Mouse (Mus musculus): ENCODE measurements at regions not wholly inside any gene's neighbourhood (a gene's known extent, or its start where the extent isn't known, plus 50 kb on each side); places are given as distances from the start of the nearest gene placed in this dataset.
A peak's percentile ranks its signal among the peaks of the same experiment; 100 is the strongest.

- no peaks in the 10 kb centered on the region for H3K4me1 ChIP-seq (ENCODE audit: control insufficient read depth, insufficient read depth, low read length)
- H3K27ac ChIP-seq (ENCODE audit: insufficient read depth, low read length) = no peak overlapping the region
- no peak for TF ChIP-seq POLR2A (IDR thresholded peaks at IDR 0.05; ENCODE audit: borderline replicate concordance, insufficient read depth, low read length)
- TF ChIP-seq CTCF (IDR thresholded peaks at IDR 0.05; ENCODE audit: borderline replicate concordance, insufficient read depth, low read depth, low read length) = no peak
- no peak for DNase-seq
- H3K4me3 ChIP-seq (replicated peaks; ENCODE audit: insufficient read depth, low read depth, low read length) = no peak overlapping the region
- WGBS = 76% methylated on average over 2 of the region's 2 CpGs
- no peaks in the 10 kb centered on the region for H3K27me3 ChIP-seq (ENCODE audit: control insufficient read depth, insufficient read depth, low read length)
Observed at GRCm38 (mm10) chr13:28560081-28560480, 302.8 kb downstream of the Gm11361 start.

- TF ChIP-seq POLR2A (IDR thresholded peaks at IDR 0.05; ENCODE audit: borderline replicate concordance, insufficient read depth, low read length) (no peak), CTCF (IDR thresholded peaks at IDR 0.05; ENCODE audit: borderline replicate concordance, insufficient read depth, low read depth, low read length) (no peak)
- no peak for DNase-seq
- Histone ChIP-seq H3K27ac (ENCODE audit: insufficient read depth, low read length) (no peak overlapping the region), H3K27me3 (ENCODE audit: control insufficient read depth, insufficient read depth, low read length) (no peaks in the 10 kb centered on the region), H3K4me3 (replicated peaks; ENCODE audit: insufficient read depth, low read depth, low read length) (no peak overlapping the region), H3K4me1 (ENCODE audit: control insufficient read depth, insufficient read depth, low read length) (no peaks in the 10 kb centered on the region)
- WGBS = 91% methylated on average over 4 of the region's 4 CpGs
Observed at GRCm38 (mm10) chr13:28557032-28557570, 299.8 kb downstream of the Gm11361 start.

- 83% methylated on average over 5 of the region's 5 CpGs for WGBS
- Histone ChIP-seq H3K27ac (ENCODE audit: insufficient read depth, low read length) (no peak overlapping the region), H3K4me3 (replicated peaks; ENCODE audit: insufficient read depth, low read depth, low read length) (no peak overlapping the region), H3K27me3 (ENCODE audit: control insufficient read depth, insufficient read depth, low read length) (no peaks in the 10 kb centered on the region), H3K4me1 (ENCODE audit: control insufficient read depth, insufficient read depth, low read length) (no peaks in the 10 kb centered on the region)
- no peak for TF ChIP-seq CTCF (IDR thresholded peaks at IDR 0.05; ENCODE audit: borderline replicate concordance, insufficient read depth, low read depth, low read length)
- no peak for TF ChIP-seq POLR2A (IDR thresholded peaks at IDR 0.05; ENCODE audit: borderline replicate concordance, insufficient read depth, low read length)
- DNase-seq = no peak
Observed at GRCm38 (mm10) chr13:28556385-28556938, 299.1 kb downstream of the Gm11361 start.

- TF ChIP-seq CTCF (IDR thresholded peaks at IDR 0.05; ENCODE audit: borderline replicate concordance, insufficient read depth, low read depth, low read length) = no peak
- no peak for TF ChIP-seq POLR2A (IDR thresholded peaks at IDR 0.05; ENCODE audit: borderline replicate concordance, insufficient read depth, low read length)
Observed at GRCm38 (mm10) chr13:28554143-28554830, 297.0 kb downstream of the Gm11361 start.

GRCm38 (mm10) chr13:28552974-28553750 lies 295.8 kb downstream of the Gm11361 start:
- no peaks in the 10 kb centered on the region; the same call in 1 of the 2 replicates for H3K4me1 ChIP-seq (ENCODE audit: control insufficient read depth, insufficient read depth, low read length)
- peak overlapping the region; percentile 43; the same call in 1 of the 2 replicates for H3K27ac ChIP-seq (ENCODE audit: insufficient read depth, low read length)
- TF ChIP-seq CTCF (IDR thresholded peaks at IDR 0.05; ENCODE audit: borderline replicate concordance, insufficient read depth, low read depth, low read length) (no peak), POLR2A (IDR thresholded peaks at IDR 0.05; ENCODE audit: borderline replicate concordance, insufficient read depth, low read length) (no peak)
- no peak overlapping the region for H3K4me3 ChIP-seq (replicated peaks; ENCODE audit: insufficient read depth, low read depth, low read length)
- WGBS = 32% methylated on average over 10 of the region's 10 CpGs
- DNase-seq = no peak
- no peaks in the 10 kb centered on the region for H3K27me3 ChIP-seq (ENCODE audit: control insufficient read depth, insufficient read depth, low read length)

More at GRCm38 (mm10) chr13:28554143-28554830, 297.0 kb downstream of the Gm11361 start:
- H3K4me1 ChIP-seq (ENCODE audit: control insufficient read depth, insufficient read depth, low read length) = no peaks in the 10 kb centered on the region; the same call in 1 of the 2 replicates
- H3K27me3 ChIP-seq (ENCODE audit: control insufficient read depth, insufficient read depth, low read length) = no peaks in the 10 kb centered on the region
- no peak for DNase-seq
- 57% methylated on average over 12 of the region's 12 CpGs for WGBS
- H3K27ac ChIP-seq (ENCODE audit: insufficient read depth, low read length) = no peak overlapping the region
- H3K4me3 ChIP-seq (replicated peaks; ENCODE audit: insufficient read depth, low read depth, low read length) = no peak overlapping the region

- Histone ChIP-seq H3K4me3 (replicated peaks; ENCODE audit: insufficient read depth, low read depth, low read length) (no peak overlapping the region), H3K27ac (ENCODE audit: insufficient read depth, low read length) (no peak overlapping the region), H3K4me1 (ENCODE audit: control insufficient read depth, insufficient read depth, low read length) (no peaks in the 10 kb centered on the region; the same call in 1 of the 2 replicates), H3K27me3 (ENCODE audit: control insufficient read depth, insufficient read depth, low read length) (no peaks in the 10 kb centered on the region)
- TF ChIP-seq CTCF (IDR thresholded peaks at IDR 0.05; ENCODE audit: borderline replicate concordance, insufficient read depth, low read depth, low read length) = no peak
- no peak for TF ChIP-seq POLR2A (IDR thresholded peaks at IDR 0.05; ENCODE audit: borderline replicate concordance, insufficient read depth, low read length)
- DNase-seq = no peak
- 82% methylated on average over 6 of the region's 6 CpGs for WGBS
Observed at GRCm38 (mm10) chr13:28551555-28551954, 294.2 kb downstream of the Gm11361 start.

- Histone ChIP-seq H3K27me3 (ENCODE audit: control insufficient read depth, insufficient read depth, low read length) (no peaks in the 10 kb centered on the region), H3K4me1 (ENCODE audit: control insufficient read depth, insufficient read depth, low read length) (no peaks in the 10 kb centered on the region), H3K4me3 (replicated peaks; ENCODE audit: insufficient read depth, low read depth, low read length) (no peak overlapping the region), H3K27ac (ENCODE audit: insufficient read depth, low read length) (no peak overlapping the region)
- no peak for TF ChIP-seq POLR2A (IDR thresholded peaks at IDR 0.05; ENCODE audit: borderline replicate concordance, insufficient read depth, low read length)
- DNase-seq = no peak
- 96% methylated on average over 1 of the region's 1 CpGs for WGBS
Observed at GRCm38 (mm10) chr13:28545797-28546196, 288.5 kb downstream of the Gm11361 start.
